Mouse (Mus musculus) spleen, adult 2 months (tissue): ENCODE measurements around the gene Cenpm.

Experiments used
- CTCF ChIP-seq: fragments of 200-500 bp; IDR thresholded peaks from 2 replicates; pipeline ENCODE4 v1.5.1; 2011; ENCODE audit warnings: mild to moderate bottlenecking, inconsistent platforms; ENCODE audit not compliant: insufficient read depth, insufficient read length, insufficient replicate concordance; ENCODE audit errors: extremely low read depth
- POLR2A ChIP-seq: fragments of 200-500 bp; IDR thresholded peaks from 2 replicates; pipeline ENCODE4 v1.6.1; 2011; ENCODE audit warnings: low read depth, low read length, inconsistent platforms

DNA sequence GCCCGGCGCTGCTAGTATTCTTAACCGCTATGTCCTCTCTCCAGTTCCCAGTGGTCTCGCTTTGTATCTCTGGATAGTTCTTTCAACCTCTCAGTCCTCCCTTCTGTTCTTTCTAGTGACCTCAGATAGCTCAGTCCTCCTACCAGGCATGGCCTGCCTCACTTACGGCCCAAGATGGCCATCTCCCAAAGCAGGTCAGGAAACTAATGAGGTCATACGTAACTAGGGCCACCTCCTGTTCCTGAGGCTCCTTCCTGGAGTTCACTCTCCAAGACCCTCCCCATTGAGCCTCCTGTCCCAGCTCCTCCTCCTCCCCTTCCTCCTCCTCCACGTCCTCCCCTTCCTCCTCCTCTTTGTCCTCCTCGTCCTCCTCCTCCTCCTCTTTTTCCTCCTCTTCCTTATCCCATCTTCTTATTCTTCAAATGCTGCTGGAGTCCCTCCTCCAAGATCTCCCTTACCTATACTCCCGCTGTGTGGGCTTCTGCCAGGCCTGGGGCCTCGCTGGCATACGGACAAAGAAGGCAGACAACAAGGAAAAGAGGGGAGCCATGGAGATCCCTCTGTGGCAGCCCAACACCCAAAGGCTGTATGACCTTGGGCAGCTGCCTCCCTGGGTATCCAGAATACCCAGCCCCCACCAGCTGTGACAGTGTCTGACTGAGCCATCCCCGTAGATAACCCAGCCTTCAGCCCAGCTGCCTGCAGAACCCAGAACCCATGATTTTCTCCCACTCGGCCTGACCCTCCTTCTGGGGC, 35.1 kb downstream of the Cenpm start:
- no peak for TF ChIP-seq CTCF
- no peak for TF ChIP-seq POLR2A
